Mouse (Mus musculus) embryonic facial prominence, embryonic 10.5 days (tissue): ENCODE measurements at regions not wholly inside any gene's neighbourhood (a gene's known extent, or its start where the extent isn't known, plus 50 kb on each side); places are given as distances from the start of the nearest gene placed in this dataset.

Source experiments
- DNase-seq: peaks from one replicate; pipeline ENCODE4 v3.0.0-alpha.2; 2017; ENCODE audit warnings: low spot score
- H3K27ac ChIP-seq: fragments of 300-500 bp; sonication (generic); replicated peaks from 2 replicates; pipeline ENCODE4 v1.5.1; 2016; ENCODE audit warnings: mild to moderate bottlenecking
- H3K27me3 ChIP-seq: fragments of 300-500 bp; sonication (generic); replicated peaks from 2 replicates; pipeline ENCODE4 v1.6.1; 2016; ENCODE audit warnings: low read depth, mild to moderate bottlenecking; ENCODE audit not compliant: poor library complexity, severe bottlenecking
- H3K36me3 ChIP-seq: fragments of 300-500 bp; sonication (generic); replicated peaks from 2 replicates; pipeline ENCODE4 v1.6.1; 2016; ENCODE audit warnings: mild to moderate bottlenecking, moderate library complexity
- H3K4me1 ChIP-seq: fragments of 300-500 bp; sonication (generic); 2 replicates; pipeline ENCODE4 v1.6.1; 2016
- H3K4me3 ChIP-seq: fragments of 300-500 bp; sonication (generic); 2 replicates; pipeline ENCODE4 v1.5.1; 2016; ENCODE audit warnings: mild to moderate bottlenecking, moderate library complexity
- H3K9me3 ChIP-seq: fragments of 300-500 bp; sonication (generic); 2 replicates; pipeline ENCODE4 v1.6.1; 2016; ENCODE audit warnings: mild to moderate bottlenecking
- WGBS: fragments of 180-500 bp; shearing (Covaris S2); methylation state at CpG from one replicate; pipeline ENCODE4 v1.1.7; 2016; 5-methylcytosine and 5-hydroxymethylcytosine counted together

DNA sequence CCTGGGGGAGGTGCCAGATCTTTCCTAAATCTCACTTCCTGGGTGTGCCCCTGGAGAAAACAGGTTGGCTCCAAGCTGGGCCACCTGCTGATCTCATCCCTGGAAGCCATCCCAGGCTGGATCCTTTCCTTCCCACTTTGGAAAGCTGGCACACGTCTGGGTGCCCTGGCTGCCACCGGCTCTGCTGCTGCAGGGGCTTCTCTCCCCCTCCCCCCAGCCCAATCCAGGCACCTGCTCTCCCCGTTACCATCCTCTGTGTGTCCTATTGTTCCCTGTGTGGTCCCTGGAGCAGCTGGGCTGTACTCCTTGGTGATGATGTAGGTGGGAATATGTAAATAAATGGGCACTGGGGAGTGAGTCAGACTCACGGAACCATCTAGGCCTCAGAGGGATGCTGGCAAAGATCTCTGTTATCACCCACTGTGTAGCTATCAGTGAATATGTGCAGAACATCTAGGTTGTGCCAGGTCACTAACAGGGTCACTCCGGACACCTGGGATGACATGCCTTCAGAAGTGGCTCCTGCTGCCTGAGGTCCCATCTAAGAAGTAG, 130.4 kb downstream of the Trim29 start:
- no peak overlapping the region for H3K4me3 ChIP-seq
- H3K4me1 ChIP-seq = 0 out of 2 replicates have a peak, but pooled peaks cover 10% of the 10 kb centered on the region
- DNase-seq = no peak
- H3K36me3 ChIP-seq = no peaks in the 10 kb centered on the region
- no peak overlapping the region for H3K27ac ChIP-seq
- H3K9me3 ChIP-seq = no peaks in the 10 kb centered on the region
- H3K27me3 ChIP-seq = peaks cover 7% of the 10 kb centered on the region; the same call in 1 of the 2 replicates
- 61% methylated on average over 5 of the region's 5 CpGs for WGBS

DNA sequence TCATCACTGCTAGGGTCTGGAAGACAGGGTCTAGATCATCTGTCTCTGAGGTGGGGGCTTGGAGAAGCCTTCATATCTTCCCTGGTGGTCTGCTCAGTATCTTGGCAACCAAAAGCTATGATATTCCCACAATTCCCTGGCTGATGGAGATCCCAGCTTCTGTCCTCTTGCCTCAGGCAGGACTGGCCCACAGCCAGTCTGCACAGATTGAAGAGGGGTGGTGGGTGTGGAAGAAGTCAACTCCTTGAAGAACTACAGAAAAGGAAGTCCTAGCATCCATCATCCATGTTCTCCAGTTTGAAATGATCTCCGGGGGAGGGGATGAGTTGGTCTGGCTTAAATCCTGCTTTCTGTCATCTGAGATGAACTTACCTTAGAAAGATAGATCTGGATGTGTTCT, 134.8 kb downstream of the Trim29 start:
- Histone ChIP-seq H3K27me3 (peaks cover 7% of the 10 kb centered on the region; the same call in 1 of the 2 replicates), H3K4me1 (0 out of 2 replicates have a peak, but pooled peaks cover 13% of the 10 kb centered on the region), H3K36me3 (no peaks in the 10 kb centered on the region), H3K9me3 (no peaks in the 10 kb centered on the region), H3K27ac (no peak overlapping the region), H3K4me3 (no peak overlapping the region)
- no peak for DNase-seq
- 89% methylated on average over 1 of the region's 1 CpGs for WGBS

DNA sequence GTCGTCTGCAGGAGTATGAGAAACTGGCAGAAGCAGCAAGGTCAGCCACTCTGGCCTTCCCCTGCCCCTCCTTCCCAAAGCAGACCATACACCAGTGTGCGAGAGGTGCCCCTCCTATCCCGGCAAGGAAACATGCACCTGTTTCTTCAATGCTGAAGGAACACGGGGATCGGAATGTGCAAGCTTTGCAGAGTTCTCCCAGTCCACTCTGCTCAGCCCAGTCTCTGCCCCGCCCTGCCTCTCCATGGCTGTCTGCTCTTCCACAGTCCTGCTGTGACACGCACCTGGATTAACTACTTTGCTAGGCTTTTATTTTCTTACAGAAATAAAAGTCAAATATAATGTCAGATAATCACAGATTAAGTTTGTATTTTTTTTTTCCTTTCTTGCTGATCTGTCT, 136.7 kb downstream of the Trim29 start:
- Histone ChIP-seq H3K4me1 (0 out of 2 replicates have a peak, but pooled peaks cover 9% of the 10 kb centered on the region), H3K27me3 (peaks cover 24% of the 10 kb centered on the region), H3K27ac (no peak overlapping the region), H3K9me3 (no peaks in the 10 kb centered on the region), H3K36me3 (no peaks in the 10 kb centered on the region), H3K4me3 (no peak overlapping the region)
- 76% methylated on average over 7 of the region's 7 CpGs for WGBS
- no peak for DNase-seq

DNA sequence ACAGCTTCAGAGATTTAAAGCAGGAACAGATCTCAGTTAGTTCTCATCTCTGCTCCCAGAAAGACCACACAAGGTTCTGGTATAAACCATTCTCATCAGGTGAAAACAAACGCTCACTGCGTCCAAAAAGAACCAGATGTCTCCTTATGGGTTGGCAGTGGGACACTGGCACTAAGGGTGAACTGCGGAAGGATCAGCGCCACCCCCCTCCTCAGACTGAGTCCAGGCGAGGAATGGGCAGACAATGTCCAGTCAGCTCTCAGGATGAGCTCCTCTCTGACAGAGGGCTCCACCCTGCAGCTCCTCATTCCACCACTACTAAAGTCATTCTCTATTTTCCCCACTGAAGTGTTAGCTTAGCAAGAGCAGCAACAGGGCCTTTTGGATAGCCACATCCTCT, 138.3 kb downstream of the Trim29 start:
- H3K27ac ChIP-seq = no peak overlapping the region
- no peak for DNase-seq

DNA sequence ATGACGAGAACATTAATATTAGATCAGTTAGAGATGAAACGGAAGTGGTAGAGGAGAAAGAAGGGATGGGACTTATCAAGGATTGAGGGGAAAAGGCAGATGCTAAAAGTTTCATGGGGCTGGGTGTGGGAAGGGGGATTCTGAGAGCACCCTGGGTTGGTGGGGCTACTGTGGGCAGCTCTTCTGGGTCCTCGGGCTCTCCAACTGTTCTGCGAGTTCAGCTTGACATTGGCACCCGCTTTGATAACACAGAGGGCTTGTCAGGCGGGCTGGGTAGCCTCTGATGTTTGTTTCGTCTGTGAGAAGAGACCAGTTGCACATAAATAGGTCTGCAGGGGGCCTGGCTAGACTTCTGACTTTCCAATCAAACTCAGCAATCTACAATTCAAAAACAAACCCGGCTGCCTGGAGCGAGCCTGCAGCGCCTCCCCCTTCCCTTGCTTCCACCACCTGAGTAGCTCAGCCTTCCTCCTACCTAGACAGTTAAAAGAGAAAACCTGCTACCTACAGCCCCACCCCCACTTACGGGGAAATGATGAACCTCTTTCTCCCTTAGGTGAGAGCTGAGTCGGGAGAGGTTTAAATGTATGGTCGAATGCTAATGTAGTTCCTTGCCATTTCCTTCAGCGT, 143.4 kb downstream of the Trim29 start:
- 4% methylated on average over 14 of the region's 14 CpGs for WGBS
- DNase-seq = no peak
- H3K9me3 ChIP-seq = no peaks in the 10 kb centered on the region

More for the DNA sequence above, 138.3 kb downstream of the Trim29 start:
- no peaks in the 10 kb centered on the region for H3K9me3 ChIP-seq
- 84% methylated on average over 5 of the region's 5 CpGs for WGBS
- H3K4me3 ChIP-seq = no peak overlapping the region
- H3K36me3 ChIP-seq = no peaks in the 10 kb centered on the region
- H3K27me3 ChIP-seq = peaks cover 33% of the 10 kb centered on the region
- peaks cover 15% of the 10 kb centered on the region for H3K4me1 ChIP-seq

DNA sequence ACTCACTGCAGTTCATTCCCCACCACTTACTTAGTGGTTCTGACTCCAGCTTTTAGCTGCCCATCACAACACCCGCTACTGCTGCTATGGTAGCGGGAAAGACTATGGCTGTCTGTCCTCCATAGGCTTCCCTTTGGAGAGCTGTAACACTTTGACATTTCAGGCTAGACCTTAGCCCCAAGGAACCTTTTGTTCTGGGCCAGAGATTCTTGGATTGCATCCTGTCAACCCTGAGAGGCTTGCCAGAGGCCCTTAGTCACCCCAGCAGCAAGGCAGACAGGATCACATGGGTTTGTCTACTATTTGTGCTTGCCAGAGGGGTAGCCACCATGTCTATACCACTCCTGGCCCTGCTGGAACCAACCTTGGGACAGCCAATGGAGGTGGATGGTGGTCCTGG, 147.1 kb downstream of the Trim29 start:
- no peaks in the 10 kb centered on the region for H3K9me3 ChIP-seq
- peaks cover 11% of the 10 kb centered on the region for H3K4me1 ChIP-seq
- H3K27me3 ChIP-seq = peaks cover 50% of the 10 kb centered on the region
- no peak for DNase-seq
- 96% methylated on average over 2 of the region's 2 CpGs for WGBS
- no peak overlapping the region for H3K4me3 ChIP-seq
- H3K36me3 ChIP-seq = no peaks in the 10 kb centered on the region
- H3K27ac ChIP-seq = no peak overlapping the region

More for the DNA sequence above, 143.4 kb downstream of the Trim29 start:
- H3K27ac ChIP-seq = no peak overlapping the region
- peaks cover 66% of the 10 kb centered on the region for H3K27me3 ChIP-seq
- H3K4me1 ChIP-seq = peaks cover 11% of the 10 kb centered on the region
- H3K36me3 ChIP-seq = no peaks in the 10 kb centered on the region
- H3K4me3 ChIP-seq = 0 out of 2 replicates have a peak overlapping the region, but pooled peaks have one; percentile 16

DNA sequence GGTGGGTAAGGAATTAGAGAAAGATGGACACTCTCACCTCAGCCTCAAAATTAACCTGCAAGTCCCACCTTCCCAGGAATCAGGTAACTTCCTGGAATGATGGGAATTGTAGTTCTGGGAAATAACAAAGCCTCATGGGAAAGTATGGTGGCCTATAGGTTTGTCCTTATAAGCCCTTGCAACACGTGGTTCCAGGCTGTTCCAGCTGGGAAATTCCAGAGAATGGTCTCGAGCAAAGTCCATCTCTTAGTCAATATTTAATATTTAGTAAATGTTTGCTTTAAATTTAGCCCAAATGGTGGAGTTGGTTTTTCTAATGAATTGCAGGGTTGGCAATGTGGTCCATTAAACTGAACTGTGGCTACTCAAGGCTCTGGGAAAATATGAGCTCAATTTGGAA, 150.5 kb downstream of the Trim29 start:
- no peak overlapping the region for H3K4me3 ChIP-seq
- peaks cover 8% of the 10 kb centered on the region; the same call in 1 of the 2 replicates for H3K4me1 ChIP-seq
- H3K9me3 ChIP-seq = no peaks in the 10 kb centered on the region
- no peak for DNase-seq
- WGBS = 62% methylated on average over 2 of the region's 2 CpGs
- peaks cover 16% of the 10 kb centered on the region for H3K27me3 ChIP-seq
- no peak overlapping the region for H3K27ac ChIP-seq
- no peaks in the 10 kb centered on the region for H3K36me3 ChIP-seq

DNA sequence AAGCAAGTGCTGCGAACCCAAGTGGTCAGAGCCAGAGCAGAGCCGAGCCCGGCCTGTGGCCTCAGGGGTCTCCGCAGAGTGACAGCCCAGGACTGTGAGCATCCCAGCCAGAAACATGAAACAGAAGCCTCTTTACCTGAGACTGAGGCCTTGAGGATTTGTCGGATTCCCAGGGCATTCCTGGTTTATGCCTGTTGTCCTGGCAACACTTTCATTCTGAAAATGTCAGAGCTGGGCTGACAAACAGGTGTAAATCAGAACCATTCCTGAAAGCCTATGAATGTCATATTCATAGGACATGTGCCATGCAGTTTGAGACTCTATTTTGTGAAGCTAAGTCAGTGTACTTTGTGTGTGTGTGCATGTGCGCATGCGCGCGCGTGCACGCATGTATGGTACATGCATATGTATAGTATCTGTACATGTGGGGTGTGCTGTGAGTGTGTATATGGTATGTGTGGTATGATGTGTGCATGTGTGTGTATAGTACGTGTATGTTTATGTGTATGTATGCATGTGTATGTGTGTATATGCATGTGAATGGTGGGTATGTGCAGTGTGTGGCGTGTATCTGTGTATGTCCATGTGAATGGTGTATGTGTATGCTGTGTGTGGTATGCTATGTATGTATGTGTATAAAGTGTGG, 152.9 kb downstream of the Trim29 start:
- H3K27ac ChIP-seq = no peak overlapping the region
- H3K4me1 ChIP-seq = peaks cover 21% of the 10 kb centered on the region
- H3K9me3 ChIP-seq = no peaks in the 10 kb centered on the region
- H3K36me3 ChIP-seq = no peaks in the 10 kb centered on the region
- WGBS = 89% methylated on average over 13 of the region's 13 CpGs
- H3K27me3 ChIP-seq = peaks cover 11% of the 10 kb centered on the region
- DNase-seq = no peak
- no peak overlapping the region for H3K4me3 ChIP-seq

DNA sequence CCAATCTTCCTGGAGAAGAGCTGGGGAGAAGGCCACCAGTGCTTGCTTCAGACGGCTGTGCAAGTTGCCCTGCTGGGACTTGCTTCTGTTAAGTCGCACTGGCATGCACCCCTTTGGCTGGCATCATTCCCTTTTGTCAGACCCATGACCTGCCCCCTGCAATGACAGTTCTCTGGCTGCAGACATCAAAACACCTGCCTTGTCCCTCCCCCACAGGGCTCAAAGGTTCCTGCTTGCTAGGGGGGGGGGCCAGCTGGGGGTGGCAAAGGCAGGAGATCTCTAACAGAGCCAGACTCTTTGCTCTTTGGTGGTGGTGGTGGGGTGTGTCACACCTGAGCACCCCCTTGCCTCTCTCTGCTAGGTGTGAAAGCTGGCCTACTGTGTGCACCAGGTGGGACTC, 154.5 kb downstream of the Trim29 start:
- 55% methylated on average over 2 of the region's 2 CpGs for WGBS
- no peak overlapping the region for H3K4me3 ChIP-seq
- H3K9me3 ChIP-seq = no peaks in the 10 kb centered on the region
- H3K4me1 ChIP-seq = peaks cover 21% of the 10 kb centered on the region
- DNase-seq = no peak
- no peak overlapping the region for H3K27ac ChIP-seq
- no peaks in the 10 kb centered on the region for H3K36me3 ChIP-seq
- H3K27me3 ChIP-seq = peaks cover 9% of the 10 kb centered on the region

DNA sequence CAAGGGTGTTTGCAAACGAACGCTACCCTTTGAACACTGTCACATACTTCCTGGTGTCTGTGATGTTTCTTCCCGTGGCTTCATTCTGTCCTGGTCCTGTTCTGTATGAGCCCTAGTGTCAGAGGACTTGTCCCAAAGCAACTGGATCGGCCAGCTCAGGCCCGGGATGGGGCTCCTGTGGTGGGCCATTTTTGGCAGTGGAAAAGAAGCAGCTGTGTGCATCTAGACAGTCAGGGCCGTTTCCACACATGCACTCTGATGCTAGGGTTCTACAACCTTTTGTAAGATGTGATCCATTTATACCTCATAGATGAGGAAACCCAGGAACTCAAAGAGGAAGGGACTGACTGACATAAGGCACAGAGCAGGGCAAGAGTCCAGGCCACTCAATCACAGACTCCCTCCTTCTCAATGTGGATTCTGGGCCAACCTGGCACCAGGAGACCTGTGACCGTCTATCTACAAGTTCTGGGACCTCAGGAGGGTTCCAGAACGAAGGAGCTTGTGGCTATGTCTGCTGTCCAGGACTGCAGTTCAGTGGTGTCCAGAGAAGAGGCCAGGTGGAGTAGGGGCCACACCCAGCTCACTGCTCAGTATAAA, 155.2 kb downstream of the Trim29 start:
- Histone ChIP-seq H3K27ac (no peak overlapping the region), H3K9me3 (no peaks in the 10 kb centered on the region), H3K4me3 (no peak overlapping the region), H3K4me1 (peaks cover 21% of the 10 kb centered on the region), H3K36me3 (no peaks in the 10 kb centered on the region), H3K27me3 (peaks cover 16% of the 10 kb centered on the region)
- WGBS = 77% methylated on average over 8 of the region's 8 CpGs
- DNase-seq = no peak

DNA sequence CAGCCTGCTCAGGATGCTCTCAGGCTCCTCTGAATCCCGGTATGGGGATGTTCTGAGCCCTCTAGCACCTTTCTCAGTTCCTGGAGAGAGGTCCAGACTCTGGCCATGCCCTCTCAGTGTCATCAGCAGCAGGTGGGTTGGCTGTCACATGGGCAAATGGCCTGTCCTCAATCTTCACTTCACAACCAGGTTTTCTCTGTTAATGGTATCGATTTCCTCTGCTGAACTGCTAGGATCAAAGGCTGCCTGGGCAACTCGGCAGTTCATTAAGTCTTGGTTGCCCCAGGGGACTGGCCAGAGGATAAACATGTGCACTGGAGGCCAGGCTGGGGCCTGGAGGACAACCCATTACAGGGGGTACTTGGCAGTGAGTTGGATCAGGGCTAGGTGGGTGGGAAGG, 156.2 kb downstream of the Trim29 start:
- no peak overlapping the region for H3K4me3 ChIP-seq
- H3K9me3 ChIP-seq = no peaks in the 10 kb centered on the region
- no peak overlapping the region for H3K27ac ChIP-seq
- no peak for DNase-seq
- H3K27me3 ChIP-seq = peaks cover 17% of the 10 kb centered on the region
- peaks cover 21% of the 10 kb centered on the region for H3K4me1 ChIP-seq
- H3K36me3 ChIP-seq = no peaks in the 10 kb centered on the region
- 44% methylated on average over 3 of the region's 3 CpGs for WGBS

DNA sequence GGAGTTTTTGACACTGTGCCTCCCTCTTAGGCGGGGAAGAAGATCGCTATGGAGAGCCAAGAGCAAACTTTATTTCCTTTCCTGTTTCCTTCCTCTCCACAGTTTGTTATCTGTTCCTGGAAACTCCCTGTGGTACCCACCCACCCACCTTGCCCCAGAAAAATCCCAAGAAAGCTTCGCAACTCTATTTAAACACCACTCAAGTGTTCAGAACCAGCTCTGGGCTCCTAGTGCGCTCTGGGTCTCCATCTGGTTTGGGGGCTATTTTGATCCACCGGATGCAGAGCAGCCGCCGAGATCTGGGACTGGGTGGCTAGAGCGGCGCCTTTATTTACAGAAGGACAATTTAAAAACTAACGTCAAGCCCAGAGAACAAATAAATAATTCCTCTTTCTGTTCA, 158.6 kb downstream of the Trim29 start:
- WGBS = 81% methylated on average over 10 of the region's 10 CpGs
- H3K27ac ChIP-seq = no peak overlapping the region
- no peak for DNase-seq
- peaks cover 17% of the 10 kb centered on the region for H3K27me3 ChIP-seq
- peaks cover 21% of the 10 kb centered on the region for H3K4me1 ChIP-seq
- H3K4me3 ChIP-seq = no peak overlapping the region
- no peaks in the 10 kb centered on the region for H3K36me3 ChIP-seq
- no peaks in the 10 kb centered on the region for H3K9me3 ChIP-seq

DNA sequence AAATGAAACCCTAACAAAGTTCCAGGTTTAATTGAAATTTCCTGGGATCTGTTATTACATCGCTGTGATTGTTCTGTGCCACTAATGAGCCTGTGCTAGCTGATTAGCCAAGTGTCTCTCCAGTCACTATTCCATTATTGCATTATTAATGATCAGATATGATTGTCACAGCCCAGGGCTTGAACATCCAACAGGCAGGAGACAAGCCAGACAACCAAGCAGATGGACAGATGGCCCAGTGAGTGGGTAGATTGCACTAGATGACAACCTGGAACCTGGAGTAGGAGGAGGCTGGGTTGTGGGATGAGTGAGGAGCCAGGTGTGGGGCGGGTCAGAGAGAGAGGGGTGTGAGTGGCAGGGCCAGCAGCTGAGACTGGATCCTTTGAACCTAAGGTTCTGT, 161.6 kb downstream of the Trim29 start:
- H3K4me1 ChIP-seq = peaks cover 6% of the 10 kb centered on the region
- H3K27ac ChIP-seq = no peak overlapping the region
- peaks cover 17% of the 10 kb centered on the region for H3K27me3 ChIP-seq
- no peak overlapping the region for H3K4me3 ChIP-seq
- no peaks in the 10 kb centered on the region for H3K9me3 ChIP-seq
- 76% methylated on average over 2 of the region's 2 CpGs for WGBS
- no peak for DNase-seq
- no peaks in the 10 kb centered on the region for H3K36me3 ChIP-seq
